Mouse (Mus musculus): ENCODE measurements around the gene Plin3.
"Not testable (repeated sequence)": the region's sequence is repeated elsewhere in the genome, so short reads cannot be mapped to it uniquely, and the experiment has no call there.

Gene Plin3

DNA sequence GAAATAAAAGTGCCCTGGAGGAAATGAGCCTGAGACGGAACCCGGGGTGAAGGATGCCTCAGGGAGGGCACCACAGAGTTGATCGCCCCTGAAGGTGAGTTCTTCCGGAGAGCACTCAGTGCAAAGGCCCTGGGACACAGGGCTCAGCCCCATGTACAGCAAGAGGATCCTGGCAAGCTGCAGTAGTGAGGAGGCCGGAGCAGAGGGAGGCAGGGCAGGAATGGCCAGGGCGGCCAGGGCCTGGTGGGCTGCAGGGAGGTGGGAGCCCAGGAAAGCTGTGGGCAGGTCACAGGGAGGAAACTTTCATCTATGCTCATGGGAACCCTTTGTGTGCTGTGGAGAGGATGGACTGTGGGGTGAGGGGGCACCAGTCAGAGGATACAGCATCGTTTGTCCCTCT lies 19.2 kb downstream of the Plin3 start:
- no peak for DNase-seq

DNA sequence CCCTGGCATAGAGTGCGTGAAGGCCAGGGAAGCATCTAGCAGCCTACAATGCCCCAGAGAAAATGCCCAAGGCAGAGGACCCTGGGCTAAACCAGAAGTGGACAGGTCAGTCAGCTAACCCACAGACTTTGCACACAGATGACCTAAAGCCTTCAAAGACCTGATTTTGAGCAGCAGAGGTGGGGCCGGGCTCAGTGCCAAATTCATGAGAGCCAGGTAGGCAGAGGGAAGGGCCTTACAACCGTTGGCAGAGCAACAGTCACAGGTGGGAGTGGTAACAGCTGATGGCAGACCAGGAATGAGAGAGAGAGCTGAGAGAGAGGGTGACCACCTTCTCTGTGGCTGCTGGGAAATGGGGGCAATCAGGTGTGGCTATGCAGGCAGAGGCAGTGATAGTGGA lies 20.0 kb downstream of the Plin3 start:
- DNase-seq, result no peak

DNA sequence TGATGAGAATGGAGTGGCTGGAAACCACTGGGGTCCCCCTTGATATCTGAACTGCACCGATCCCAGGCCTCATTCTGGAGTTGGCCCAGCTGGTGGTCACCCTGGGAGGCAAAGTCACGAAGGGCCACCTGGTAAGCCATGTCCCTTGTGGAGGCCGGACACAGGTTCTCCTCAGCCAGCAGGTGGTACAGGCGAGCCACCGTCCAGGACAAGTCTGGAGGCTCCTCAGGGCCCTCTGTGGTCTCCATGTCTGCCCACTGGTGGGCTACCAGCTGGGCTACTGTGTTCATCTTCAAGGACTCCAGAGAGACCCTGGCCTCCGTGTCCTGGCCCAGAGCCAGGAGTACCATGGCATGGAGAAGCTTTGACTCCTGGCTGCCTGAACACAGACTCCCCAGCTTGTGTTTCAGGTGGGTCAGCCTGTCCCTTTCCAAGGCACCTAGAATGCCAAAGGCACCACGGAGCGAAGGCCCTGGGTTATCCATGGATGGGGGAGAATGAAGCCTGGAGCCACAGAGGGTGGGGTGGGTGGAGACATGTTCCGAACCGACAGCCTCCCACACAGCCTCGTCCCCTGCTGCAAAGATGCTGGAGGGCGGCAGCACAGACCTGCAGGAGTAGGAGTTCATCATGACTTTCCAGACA lies 20.9 kb downstream of the Plin3 start:
- DNase-seq, result no peak

DNA sequence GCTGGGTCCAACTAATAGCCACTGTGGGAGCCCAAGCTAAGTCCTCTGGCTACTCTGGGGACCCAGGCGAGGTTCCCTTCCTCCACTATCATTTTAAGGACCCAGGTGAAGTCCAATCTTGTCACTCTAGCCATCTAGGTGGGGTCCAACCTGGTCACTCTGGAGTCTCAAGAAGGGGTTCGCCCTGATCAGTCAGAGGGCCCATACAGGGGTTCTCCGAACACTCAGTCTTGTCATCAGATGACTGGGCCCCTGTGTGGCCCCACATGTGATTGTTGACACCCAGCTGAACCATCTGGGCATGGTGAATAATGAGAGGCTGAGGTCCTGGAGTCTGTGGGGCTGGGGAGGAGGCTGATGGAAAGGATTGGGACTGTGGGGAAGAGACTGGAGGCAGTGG lies 22.9 kb downstream of the Plin3 start:
- DNase-seq, result no peak

DNA sequence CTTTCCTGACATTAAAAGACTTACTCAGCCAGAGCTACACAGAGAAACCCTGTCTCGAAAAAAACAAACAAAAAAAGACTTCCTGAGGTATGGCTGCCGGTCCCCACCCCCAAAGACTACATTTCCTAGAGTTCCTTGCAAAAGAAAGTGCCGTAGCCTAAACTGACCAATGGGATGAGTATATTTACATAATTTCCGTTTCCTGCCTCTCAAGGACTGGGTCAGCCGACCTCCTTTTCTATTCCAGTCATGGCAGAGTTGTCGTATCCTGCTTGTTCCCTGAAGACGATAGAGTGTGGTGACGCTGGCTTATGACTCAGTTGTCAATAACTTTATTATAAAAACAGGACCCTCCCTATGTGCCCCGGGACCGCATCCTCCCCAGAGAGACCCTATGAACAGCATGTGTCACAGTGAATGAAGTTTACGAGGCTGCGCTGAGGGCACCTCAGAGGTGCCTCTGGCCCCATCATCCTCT lies 23.5 kb downstream of the Plin3 start:
- DNase-seq, result peak; percentile 57

DNA sequence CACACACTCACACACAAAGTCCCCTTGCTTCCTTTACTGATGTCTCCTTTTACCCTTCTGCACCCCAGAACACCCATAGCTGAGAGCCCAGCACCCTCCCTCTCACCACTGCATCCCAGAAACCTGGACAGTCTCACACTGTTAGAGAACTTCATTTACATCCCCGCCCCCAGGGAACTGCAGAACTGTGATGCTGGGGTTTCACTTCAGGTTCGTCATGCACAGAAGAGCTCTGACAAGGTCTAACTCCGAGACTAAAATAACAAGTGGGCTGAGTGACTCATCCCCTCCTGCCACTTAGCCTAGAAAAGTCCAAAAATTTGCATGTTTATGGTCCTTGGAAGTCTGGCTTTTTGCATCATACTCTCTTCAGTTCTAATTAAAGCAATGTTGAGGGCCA lies 26.4 kb downstream of the Plin3 start:
- no peak for DNase-seq

DNA sequence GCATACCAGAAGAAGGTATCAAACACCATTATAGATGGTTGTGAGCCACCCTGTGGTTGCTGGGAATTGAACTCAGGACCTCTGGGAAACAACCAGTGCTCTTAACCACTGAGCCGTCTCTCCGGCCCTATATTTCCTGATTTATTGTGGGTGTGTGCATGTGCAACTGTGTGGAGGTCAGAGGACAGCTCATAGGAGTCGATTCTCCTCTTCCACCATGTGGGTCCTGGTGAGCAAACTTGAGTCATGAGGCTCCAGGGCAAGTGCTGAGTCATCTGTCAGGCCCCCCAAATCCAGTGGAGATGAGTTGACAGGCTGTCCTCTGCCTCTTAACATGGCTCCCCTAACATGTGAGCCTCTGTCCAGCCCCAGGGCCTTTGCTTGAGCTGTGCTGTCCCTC lies 26.8 kb downstream of the Plin3 start:
- DNase-seq, result no peak

DNA sequence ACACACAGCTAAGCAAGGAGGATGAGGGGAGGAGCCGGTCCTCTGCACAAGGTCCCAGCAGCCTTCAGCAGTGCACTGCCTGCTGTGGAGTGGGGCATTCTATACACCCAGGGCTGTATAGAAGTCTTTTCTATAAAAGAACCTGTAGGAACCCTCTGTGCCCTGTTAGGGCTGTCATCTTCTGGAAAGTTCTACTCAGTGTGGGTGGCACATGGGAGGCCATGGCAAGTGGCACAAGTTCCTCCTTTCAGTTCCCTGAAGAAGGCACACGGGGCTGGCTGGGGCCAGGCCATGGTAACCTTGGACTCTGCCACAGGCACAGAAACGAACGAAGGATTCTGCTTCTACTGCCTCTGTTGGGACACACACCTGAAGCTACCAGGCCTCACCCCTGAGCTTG lies 27.7 kb downstream of the Plin3 start:
- no peak for DNase-seq

DNA sequence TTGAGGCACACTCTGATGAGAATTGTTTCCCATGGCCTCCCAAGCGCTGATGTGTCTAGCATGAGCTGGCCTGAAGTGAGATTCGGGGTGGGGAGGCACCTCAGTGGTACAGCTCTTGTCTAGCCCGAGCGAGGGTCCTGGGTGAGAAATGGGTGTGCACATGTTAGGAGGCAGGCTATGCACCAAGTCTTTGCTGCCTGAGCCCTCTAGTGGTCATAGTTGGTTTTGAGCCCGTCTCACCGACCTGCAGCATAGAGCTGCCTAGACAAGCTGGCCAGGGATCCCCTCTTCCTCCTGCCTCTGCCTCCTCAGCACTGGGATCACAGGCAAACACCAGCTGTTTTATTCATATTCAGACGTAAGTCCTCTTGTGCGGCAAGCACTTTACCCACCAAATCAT lies 28.7 kb downstream of the Plin3 start:
- peak; percentile 69 for DNase-seq

DNA sequence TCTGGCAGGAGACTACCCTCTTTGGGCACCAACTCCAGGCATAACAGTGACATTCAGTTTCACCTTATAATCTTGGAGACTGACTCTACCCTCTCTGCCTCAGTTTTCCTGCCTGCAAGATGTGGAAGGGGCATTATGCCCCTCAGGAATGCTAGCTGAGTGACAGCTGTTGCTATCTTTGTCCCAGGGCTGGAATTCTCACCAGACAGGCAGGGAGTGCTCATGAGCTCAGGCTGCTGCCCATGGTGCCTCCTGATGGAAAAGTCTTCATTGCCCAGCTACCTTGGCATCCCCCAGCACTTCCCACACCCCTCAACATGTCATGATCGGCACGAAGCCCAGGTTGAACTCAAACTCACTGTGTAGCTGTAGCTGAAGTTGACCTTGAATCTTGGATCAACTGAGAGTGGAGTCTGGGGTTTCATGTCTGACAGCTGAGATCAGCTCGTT lies 30.0 kb downstream of the Plin3 start:
- no peak for DNase-seq

DNA sequence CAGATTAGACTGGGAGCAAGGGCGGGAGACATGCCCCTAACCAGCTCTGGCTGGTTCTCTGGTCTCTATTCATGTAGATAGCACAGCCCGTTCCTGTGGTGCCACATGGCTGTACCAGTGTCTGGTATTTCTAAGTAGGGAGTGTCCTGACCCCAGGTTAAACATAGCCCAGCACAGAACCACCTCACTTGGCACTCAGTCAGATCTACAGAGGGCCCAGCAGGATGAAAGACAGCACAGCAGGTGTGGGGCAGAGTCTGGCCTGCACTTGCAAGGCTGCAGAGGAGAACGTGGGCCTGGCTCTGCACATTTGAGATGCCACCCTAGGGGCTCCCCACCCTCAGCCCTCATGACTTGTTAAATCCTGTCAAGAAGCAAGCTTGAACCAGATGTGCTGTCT lies 31.5 kb downstream of the Plin3 start:
- no peak for DNase-seq

DNA sequence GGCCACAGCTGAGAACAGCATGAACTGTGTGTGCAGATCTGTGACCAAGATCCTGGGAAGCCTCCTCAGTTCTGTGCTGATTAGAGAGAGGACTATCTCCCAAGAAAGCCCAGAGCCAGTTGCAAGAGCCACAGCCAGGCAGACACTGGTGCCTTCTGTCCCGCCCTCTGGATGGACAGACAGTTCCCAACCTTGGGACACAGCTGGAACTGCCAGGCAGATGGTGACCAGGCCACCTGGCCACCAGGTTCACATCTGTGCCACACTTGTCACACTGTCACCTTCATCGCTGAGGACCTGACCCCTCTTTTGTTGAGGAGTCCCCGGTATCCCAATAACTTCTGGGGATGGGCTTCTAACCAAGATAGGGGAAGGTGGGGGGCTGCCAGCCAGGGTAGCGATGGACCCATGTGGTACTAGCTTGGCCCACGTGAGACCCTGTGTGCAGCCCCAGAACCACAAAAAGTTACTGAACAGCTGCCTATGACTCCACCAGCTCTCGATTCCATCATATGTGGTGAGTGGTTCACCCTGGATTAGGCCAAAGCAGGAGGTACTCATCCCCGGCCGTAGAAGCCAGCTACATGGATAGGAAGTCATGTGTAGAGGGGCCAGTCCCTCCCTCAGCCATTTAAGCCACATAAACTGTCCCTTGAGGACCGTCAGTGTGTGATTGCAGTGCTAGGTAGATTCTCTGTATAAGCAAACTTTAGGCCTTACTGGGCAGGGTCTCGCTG lies 33.2 kb downstream of the Plin3 start:
- DNase-seq, result no peak

DNA sequence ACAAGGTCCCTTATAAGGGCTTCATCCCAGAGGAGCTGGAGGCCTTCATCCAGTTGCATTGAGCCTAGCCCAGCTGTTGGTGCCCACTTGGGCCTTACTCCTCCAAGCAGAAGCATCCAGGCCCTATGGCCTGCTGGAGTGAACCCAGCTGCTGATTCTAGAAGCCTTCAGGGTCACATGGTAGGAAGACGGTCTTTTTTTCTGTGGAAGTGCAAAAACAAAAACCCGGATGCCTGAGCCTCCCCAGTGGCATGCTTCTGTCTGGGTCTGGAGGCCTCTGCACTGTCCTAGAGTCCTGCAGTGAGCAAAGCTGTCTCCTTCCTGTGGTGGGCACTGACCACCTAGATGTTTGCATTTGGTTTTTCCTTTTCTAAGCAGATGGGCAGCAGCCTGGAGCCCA lies 33.9 kb downstream of the Plin3 start:
- not testable (repeated sequence) for DNase-seq

DNA sequence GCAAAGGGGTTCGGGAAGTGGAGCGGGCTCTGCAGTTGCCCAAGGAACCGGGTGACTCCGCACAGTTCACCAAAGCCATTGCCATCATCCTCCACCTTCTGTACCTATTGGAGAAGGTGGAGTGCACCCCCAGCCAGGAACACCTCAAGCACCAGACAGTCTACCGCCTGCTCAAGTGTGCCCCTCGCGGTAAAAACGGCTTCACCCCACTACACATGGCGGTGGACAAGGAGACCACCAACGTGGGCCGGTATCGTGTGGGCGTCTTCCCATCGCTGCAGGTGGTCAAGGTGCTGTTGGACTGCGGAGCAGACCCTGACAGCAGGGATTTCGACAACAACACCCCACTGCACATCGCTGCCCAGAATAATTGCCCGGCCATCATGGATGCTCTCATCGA lies 34.4 kb downstream of the Plin3 start:
- not testable (repeated sequence) for DNase-seq

DNA sequence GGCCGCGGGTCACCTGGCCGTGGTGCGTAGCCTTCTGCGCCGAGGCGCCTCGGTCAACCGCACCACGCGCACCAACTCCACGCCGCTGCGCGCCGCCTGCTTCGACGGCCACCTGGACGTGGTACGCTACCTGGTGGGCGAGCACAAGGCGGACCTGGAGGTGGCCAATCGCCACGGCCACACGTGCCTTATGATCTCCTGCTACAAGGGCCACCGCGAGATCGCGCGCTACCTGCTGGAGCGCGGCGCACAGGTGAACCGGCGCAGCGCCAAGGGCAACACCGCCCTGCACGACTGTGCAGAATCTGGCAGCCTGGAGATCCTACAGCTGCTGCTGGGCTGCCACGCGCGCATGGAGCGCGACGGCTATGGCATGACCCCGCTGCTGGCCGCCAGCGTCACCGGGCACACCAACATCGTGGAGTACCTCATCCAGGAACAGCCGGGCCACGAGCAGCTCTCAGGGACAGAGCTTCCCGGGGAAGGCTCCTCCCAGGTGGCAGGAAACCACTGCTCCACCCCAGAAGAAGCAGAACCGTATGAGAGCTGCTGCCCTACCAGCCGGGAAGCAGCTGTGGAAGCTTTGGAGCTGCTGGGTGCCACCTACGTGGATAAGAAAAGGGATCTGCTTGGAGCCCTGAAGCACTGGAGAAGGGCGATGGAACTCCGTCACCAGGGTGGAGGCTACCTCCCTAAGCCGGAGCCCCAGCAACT lies 35.3 kb downstream of the Plin3 start:
- DNase-seq, result peak; percentile 49

DNA sequence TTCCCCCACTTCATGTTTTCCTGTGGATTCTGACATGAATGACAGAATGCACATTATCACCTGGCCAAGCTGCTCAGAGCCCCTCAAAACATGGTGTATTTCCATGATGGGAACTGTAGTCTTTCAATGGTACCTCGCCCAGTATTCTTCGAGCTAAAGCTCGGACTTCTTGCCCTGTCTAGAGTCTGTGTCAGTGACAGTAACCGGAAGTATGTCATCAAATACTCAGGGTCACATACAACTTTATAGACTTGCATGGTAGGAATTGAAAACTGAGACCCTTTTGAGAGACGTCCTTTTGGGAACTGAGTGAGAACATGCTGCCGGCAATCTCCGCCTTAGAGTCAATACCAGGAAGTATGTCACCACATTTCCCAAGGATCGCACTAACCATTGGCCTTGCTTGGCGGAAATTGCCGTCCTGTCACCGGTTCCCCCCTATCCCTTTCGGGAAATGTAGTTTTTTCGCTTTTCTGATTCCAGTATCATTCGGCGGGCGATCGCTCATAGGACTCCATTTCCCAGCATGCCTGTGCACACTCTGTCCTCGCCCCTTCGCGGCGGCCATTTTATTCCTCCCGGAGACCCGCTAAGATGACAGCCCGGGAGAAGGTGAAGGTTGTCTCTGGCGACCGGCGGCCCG lies 36.3 kb downstream of the Plin3 start, which contains the start of gene Fem1a:
TSS of gene Fem1a (plus strand) at position 572 of the 643 bp plus-strand sequence.
- peak; percentile 93 for DNase-seq

DNA sequence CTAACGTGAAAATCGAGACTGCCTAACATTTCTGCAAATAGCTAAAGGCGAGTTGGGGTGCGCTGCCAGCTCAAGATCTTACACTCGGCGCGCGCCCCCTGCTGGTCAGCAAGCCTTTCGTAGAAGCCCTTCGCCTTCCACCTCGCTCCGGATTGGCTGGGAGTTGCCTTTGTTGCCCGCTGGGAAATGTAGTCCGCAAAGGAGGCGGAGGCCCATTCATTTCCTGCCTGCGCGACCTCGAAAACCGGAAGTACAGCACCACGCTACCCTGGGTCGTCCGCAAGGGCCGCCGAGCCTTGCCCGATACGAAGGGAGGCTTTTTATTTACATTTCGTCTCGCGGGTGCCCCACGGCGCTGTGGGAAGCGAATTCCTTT lies 36.8 kb downstream of the Plin3 start:
- peak; percentile 99 for DNase-seq

DNA sequence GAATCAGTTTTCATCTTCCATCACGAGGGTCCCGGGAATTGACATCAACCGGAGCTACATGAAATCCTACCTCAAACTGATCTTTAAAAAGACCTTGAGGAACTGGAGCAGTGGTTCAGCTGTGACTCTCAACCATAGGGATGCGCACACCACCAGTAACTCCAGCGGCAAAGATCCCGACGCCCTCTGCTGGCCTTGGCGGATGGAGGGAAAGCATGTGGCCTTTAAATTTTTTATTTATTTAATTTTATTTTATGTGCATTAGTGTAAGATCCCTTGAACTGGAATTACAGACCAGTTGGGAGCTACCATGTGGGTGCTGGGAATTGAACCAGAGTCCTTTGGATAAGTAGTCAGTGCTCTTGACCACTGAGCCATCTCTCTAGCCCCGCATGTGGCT lies 37.2 kb downstream of the Plin3 start:
- DNase-seq, result peak; percentile 64

DNA sequence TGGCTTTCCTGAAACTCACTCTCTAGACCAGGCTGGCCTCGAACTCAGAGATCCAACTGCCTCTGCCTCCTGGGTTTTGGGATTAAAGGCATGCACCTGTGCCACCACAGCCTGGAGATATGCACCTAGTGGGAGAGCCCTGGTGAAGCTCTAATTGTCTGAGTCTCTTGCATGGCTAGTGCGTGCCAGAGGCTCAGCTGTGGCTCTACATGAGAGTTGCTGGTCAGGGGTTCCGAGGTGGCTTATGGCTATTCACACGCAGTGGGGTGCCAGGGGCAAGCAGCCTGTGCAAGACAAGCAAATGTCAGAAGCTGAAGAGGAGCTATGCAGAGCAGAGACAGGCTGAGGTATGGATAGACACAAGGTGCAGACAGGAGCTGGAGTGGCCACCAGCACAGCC lies 38.0 kb downstream of the Plin3 start:
- no peak for DNase-seq

DNA sequence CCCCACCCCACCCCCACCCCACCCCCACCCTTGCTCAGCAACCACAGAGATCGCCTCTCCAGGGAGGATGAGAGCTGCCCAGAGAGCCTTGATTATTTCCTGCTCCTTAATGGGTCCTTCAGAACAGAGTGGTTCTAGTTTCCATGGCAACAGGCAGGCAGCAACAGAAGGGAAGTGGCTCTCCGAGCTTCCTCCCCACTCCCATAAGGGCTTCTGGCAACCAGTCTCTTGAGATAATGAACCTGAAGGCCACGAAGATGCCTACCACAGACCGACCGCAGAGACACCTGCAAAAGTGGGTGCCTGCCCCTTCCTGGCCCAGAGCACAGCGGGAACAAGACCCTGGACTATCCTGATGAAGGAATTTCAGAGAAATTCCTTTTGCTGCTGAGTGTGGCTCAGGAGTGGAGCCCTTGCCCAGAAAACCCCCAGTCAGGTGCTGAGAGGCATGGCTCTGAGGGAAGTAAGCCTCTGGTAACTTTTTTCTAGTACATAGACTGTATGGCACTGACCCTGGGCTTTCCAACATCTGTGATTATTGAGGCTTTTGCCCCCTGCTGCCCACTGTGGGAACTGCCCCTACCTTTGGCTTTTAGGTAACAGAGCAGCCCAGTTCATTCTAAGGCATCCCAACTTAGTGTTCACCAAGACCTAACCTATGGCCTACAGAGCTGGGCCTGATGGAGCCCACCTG lies 41.4 kb downstream of the Plin3 start:
- no peak for DNase-seq

DNA sequence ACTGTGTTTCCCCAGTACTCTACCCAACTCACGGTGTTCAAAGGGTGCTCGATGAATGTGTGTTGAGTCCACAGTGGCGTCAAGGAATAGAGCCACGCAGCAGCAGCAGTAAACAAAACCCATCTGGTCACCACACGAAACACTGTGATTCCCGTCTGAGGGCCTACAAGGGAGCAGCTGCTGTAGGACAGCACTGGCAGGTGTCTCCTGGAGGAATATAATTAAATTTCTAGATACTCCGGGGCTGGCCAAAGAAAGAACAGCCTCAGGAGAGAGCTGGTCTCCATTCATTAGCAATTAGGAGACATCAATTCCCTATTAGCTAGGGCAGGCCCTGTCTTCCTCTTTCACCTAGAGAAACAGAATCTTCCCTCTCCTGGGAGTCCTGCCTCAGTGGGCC lies 47.1 kb downstream of the Plin3 start:
- no peak for DNase-seq

DNA sequence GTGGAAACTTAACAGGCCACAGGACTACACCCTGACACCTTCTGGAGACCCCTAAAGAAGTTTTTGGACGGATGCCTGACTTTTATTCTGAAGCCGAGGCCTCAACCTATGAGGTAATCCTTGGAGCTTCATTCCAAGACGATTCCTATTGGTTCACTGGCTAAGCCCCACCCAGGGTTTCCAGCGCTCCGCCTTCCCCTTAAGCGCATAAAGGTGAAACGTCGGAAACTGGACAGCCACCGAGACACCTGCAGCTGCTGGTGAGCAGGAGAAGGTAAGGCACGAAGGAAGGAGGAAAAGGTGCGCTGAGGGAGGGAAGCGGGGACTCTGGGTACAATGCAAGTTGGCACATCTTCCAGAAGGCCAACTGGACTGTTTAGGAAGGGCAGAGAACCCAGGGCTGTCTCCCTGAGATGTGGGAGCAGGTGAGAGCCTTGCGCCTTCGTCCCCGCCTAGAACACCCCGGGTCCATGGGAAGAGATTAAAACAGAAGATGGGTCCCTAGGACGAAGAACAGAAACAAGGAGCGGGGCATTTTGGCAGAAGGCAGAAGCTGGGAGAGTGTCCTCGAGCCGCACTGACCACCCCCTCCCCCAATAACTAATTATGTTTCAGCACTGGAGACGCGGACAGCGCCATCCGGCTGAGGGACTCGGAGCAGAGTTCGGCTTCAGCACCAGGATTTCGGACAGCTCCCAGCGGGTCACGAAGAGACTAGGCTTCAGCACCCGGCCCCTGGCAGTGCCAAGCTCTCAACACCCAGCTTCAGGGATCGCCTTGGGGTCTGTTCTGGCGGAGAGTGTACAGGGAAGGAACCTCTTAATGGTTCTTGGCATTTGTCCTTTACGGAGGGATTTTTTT lies 50.9 kb downstream of the Plin3 start:
- DNase-seq, result peak; percentile 87

Measured in cerebellum, adult 11 months (tissue).